Mouse (Mus musculus) NIH3T3 (cell line): Measurements from ENCODE around the gene Kpnb1.

Experiments used
- DNase-seq: peaks from one replicate; pipeline ENCODE4 v3.0.0-alpha.2; 2012; ENCODE audit warnings: low read depth

The Kpnb1 gene

DNA sequence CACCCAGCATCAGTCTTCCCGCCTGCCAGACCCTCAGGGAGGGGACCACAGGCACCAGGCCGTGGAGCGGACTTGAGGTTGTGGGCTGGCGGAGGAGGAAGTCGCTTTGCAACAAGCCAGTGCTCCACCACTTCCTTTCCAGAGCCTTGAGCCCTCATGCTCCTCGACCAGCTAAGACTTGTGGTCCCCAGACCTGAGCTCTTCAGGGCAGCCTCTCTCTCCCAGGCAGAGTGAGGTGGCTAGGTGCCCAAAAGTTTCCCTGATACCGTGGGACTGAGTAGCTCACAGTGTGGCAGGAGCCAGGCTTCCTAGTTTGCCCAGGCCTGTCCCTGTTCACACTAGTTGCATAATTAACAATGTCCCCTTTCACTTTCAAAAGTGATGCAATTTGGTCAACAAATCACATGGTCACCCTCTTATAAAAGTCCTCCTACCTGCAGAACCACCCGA, 45.5 kb downstream of the Kpnb1 start:
- no peak for DNase-seq

- DNase-seq = peak; percentile 82
Observed at GRCm38 (mm10) chr11:97140811-97141210, 46.9 kb downstream of the Kpnb1 start.

GRCm38 (mm10) chr11:97139256-97139655, 48.4 kb downstream of the Kpnb1 start:
- DNase-seq = no peak

DNA sequence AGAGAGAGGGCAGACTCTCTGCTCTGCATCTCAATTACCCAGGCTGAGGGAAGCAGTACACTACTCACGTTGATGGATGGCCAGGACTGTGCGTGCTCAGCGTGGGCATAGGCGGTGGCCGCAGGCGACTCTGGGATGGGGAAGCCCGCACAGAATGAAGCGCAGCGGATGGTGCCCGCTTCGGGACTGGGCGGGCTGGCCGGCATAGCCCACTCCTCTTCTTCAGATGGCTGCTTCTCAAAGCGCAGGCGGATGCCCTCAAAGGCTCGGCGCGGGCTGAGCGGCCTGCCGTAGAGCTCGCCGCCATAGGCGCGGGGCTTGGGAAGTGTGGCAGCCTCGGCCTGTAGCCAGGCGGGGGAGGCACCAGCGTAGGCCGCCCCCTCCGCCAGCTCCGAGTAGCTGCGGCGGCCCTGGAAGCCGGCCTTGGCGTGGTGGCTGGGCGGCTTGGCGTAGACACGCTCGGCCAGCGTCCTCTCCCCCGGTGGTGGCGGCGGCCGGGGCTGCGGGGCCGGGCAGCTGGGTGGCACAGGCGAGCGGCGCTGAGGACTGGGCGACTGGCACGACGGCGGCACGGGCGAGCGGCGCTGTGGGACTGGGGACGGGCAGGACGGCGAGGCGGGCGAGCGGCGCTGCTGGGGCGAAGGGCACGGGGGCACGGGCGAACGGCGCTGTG, 49.0 kb downstream of the Kpnb1 start:
- DNase-seq = no peak

DNA sequence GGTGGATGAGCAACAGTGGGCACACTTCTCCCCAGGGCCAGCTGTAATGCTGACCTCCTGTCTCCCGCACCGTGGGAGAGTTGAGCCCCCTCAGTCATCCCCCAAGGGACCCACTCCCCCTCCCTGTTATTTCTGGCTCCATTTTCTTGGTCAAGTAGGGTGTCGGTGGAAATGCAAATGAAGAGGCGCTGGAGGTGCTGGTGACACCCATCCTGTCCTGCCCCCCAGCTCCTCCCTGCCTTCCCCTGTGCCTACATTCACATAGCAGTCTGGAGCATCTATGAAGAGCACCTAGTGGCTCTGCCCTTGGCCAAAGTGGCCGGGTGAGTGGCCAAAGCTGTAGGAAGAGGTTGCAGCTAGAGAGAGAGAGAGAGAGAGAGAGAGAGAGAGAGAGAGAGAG, 54.4 kb downstream of the Kpnb1 start:
- no peak for DNase-seq

DNA sequence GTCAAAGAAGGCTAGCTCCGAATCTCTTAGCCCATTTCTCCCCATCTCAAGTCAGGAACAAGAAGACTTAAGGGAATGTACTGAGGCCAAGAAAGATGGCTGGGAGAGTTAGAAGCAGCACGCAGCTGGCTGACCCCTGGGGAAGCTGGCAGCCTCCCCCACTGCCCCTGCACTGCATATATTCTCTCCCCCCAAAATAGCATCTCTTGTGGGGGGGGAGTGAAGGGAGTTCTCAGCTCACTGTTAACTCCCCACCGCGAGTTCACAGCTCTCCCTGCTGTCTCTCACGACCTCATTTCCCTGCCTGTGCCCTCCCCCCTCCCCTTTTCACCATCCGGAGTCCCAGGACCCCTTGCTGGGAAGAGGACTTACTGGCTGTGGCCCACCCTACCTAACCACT, 55.5 kb downstream of the Kpnb1 start:
- DNase-seq = no peak

DNA sequence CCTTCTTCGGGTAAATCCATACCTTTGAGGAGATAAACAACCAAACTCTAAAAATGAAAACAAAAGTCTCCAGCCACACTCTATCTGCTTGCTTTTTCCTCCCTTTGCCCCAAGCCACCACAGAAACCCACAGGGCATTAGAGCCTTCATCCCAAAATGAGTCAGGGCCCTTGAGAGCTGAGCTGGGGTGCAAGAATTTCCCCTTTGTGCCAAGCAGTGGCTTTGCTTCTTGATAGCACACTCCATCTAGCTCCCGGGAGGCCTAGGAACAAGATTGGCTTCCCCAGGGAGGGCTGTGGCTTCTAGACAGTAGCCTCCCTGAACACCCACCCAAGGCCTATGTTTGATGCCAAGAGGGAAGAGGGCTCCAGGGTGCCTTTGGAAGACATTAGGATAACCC, 56.0 kb downstream of the Kpnb1 start:
- DNase-seq = no peak

- DNase-seq = no peak
Observed at GRCm38 (mm10) chr11:97130318-97130717, 57.4 kb downstream of the Kpnb1 start.

GRCm38 (mm10) chr11:97128956-97129355, 58.7 kb downstream of the Kpnb1 start:
- no peak for DNase-seq

DNA sequence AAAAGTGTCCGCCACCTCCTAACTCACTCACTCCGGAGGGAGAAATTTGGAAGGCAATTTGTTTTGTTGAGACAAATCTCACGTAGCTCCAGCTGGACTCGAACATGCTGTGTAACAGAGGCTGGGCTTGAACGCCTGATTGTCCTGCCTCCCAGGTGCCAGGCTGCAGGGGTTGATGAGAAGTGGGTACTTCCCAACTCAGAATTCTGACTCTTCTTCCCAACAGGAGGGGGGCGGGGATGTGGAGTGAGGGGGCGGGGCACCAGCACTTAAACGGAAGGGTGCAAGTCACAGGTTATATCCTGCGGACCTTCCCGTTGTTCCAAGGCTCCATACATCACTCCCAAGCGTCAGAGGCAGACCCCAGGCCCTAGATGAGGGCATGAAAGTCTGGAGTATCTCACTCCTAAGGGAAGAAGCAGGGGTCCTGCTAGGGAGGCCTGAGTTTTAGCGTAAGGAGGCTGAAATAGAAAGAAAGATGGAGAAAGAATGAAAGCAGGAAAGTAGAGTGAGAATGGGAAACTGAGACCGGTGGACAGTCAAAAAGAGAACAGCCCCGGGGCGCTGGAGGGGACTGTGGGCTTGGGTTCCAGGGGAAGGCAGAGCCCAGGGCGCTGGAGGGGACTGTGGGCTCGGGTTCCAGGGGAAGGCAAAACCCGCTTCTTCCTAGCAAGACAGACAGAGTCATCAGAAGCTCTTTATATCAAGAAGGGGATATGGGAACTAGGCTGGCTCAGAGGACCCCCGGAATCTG, 60.0 kb downstream of the Kpnb1 start:
- DNase-seq = no peak

DNA sequence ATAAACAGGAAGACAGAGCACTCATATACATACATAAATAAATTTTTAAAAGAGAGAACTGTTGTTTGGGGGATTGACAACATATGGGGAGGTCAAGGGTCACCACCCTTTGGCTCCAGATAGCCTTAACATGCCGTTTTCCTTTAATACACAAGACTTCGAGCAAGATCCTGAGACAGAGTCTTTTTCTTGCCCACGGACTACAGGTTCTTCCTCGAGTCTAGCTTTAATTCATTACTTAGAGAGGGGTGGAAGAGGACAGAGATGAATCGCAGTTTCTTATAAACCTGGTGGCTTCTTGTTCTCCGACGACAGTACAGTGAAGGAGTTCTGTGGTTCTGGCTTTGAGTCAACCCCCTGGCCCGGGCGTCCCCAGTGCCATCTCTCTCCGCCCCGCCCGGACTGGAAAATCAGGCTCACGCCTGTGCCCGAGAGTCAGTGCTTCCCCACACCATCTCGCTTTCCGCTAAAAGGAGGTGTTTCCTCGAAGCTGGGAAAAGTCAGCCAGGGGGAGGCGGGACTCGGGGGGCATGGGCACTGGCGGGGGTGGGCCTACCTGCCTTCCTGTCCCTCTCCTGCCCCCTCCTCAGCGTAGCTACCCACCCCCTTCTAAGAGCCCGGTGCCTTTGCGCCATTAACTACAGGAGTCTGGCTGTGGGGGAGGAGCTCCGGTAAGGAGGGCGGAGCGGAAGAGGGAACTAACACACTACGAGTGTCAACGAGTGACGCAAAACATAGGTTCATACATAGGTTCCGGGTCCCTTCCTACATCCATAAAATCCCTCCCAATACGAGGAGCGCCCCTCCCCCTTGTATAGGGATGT, 60.8 kb downstream of the Kpnb1 start:
- DNase-seq = peak; percentile 56

- no peak for DNase-seq
Observed at GRCm38 (mm10) chr11:97124266-97125036, 63.2 kb downstream of the Kpnb1 start.

GRCm38 (mm10) chr11:97123282-97123890, 64.3 kb downstream of the Kpnb1 start:
- peak; percentile 33 for DNase-seq

DNA sequence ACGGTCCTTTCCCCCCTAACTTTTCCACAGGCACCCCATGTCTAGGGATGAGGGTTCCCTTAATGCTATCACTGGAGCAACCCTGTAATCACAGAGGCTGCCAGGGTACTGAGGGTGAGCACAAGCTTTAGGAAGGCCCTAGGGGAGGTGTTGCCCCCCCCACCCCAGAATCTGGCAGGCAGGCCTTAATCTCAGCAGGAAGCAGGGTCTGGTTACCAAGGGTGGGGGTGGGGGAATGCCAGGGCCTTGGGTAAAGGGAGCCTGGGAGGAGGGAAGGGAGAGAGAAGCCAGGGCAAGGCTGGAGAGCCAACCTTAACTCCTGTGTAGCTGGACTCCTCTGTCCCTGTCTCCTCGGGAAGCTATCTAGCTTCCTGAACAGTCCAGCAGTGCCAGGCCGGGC, 67.0 kb downstream of the Kpnb1 start:
- DNase-seq = no peak

DNA sequence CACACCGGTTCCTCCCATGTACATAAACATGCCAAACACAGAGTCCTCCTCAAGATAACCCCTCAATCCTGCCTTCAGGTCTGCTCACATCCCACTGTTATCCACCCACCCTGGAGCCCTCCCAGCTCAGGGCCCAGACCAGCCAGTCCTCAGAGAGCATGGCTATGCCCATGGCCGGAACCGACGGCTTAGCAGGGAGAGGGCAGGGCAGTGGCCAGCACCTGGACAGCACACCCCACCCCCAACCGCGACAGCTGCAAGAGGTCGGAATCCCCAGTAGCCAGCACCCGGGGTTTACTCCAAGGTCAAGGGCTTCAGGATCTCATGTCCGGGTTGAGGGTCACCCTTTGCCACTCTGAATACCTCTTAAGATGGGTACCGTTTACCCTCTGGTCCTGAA, 67.5 kb downstream of the Kpnb1 start:
- DNase-seq = no peak

- DNase-seq = no peak
Observed at GRCm38 (mm10) chr11:97115797-97116196, 71.9 kb downstream of the Kpnb1 start.

DNA sequence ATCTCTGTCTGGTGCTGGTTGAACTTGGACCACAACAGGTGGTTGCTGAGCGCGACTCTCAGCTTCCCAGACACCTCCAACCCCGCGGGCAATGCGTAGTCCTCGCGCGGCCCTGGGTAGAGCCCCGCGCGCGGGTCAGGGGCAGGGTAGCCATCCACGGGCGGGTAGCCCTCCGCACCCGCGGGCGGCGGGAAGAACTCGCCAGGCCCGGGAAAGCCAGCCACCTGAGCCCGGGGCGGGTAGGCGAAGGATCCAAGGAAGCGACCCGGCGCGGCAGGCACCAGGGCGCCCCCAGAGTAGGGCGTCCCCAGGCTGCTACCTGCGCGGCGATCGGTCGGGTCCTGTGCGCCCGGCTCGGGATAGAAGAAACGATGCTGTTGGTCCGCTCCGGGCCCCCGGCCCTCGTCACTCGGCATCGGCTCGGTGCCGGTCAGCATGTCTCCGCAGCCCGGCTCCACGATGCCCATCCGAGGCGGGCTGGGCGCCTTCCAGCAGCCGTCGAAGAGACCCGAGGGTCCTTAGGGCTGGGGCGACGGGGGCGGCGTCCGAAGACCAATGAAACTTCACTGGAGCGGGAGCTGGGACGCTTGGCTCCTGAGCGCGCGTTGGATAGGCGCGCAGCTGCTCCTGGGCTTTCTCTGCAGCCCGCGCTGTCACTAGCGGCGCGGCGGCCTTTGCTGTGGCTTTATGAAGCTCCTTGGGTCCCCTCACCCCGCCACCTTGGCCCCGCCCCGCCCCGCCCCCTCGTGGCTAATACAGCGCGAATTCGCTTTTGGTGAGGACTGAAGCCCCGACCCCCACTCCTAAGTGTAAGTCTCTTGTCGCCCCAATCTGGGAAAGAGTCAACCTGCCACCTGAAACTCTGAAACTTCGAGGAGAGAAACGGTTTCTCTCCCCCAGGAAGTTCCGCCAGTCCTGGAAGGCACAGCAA, 72.7 kb downstream of the Kpnb1 start, which contains the start of gene Tbx21:
Tbx21 (minus strand) TSS at position 661 of the 931 bp plus-strand sequence.
- no peak for DNase-seq

DNA sequence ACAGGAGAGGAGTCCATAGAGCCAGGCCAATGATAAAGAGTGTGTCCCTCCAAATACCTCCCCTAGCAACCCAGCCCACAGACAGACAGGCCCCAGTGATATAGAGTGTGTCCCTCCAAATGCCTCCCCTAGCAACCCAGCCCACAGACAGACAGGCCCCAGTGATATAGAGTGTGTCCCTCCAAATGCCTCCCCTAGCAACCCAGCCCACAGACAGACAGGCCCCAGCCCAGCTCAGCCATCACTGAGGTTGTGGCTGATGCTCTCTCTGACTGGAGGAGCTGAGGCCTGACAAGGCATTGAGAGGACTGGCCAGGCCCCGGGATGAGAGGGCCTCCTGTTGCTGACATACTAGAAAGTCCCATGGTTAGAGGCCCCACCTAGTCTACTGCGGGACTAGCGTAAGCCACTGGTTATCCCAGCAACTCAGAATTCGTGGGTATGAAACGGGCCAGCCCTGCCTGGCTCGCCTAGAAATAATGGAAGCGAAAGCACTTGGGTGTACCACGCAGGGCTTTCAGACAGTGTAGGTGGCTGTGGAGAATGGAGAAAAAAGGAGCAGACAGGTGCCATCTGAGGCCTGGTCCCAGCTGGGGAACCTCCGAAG, 75.1 kb downstream of the Kpnb1 start:
- no peak for DNase-seq
